Mouse (Mus musculus) kidney, embryonic 14.5 days (tissue): ENCODE measurements around the gene Klk4. TPM values are rescaled to one million over a fixed set of nuclear protein-coding genes. Genes with fewer than 3 reads are reported as not detected.
A peak's percentile ranks its signal among the peaks of the same experiment; 100 is the strongest.

Experiments
- ATAC-seq: fragments of 200-750 bp; cut with Nextera tagmentation; 2 replicates; pipeline ENCODE4 v1.8.0; 2017; ENCODE audit warnings: moderate number of reproducible peaks, mild to moderate bottlenecking, moderate TSS enrichment, moderate library complexity; ENCODE audit not compliant: low FRiP score, low TSS enrichment
- H3K27ac ChIP-seq: fragments of 300-500 bp; sonication (generic); 2 replicates; pipeline ENCODE4 v1.5.1; 2014; ENCODE audit warnings: low read depth, mild to moderate bottlenecking, low read length, moderate library complexity, mixed read lengths
- H3K27me3 ChIP-seq: fragments of 300-500 bp; sonication (generic); 2 replicates; pipeline ENCODE4 v1.6.1; 2014; ENCODE audit warnings: mild to moderate bottlenecking, low read length; ENCODE audit not compliant: control insufficient read depth, insufficient read depth
- H3K36me3 ChIP-seq: fragments of 300-500 bp; sonication (generic); 2 replicates; pipeline ENCODE4 v1.6.1; 2014; ENCODE audit warnings: low read length, mixed read lengths; ENCODE audit not compliant: control insufficient read depth, insufficient read depth
- H3K4me1 ChIP-seq: fragments of 300-500 bp; sonication (generic); 2 replicates; pipeline ENCODE4 v1.6.1; 2014; ENCODE audit warnings: low read length, mixed read lengths; ENCODE audit not compliant: control insufficient read depth, insufficient read depth
- H3K4me2 ChIP-seq: fragments of 300-500 bp; sonication (generic); replicated peaks from 2 replicates; pipeline ENCODE4 v1.6.1; 2014; ENCODE audit warnings: low read depth, mild to moderate bottlenecking, low read length
- H3K4me3 ChIP-seq: fragments of 300-500 bp; sonication (generic); 2 replicates; pipeline ENCODE4 v1.5.1; 2014; ENCODE audit warnings: mild to moderate bottlenecking, low read length
- H3K9ac ChIP-seq: fragments of 300-500 bp; sonication (generic); 2 replicates; pipeline ENCODE4 v1.6.1; 2014; ENCODE audit warnings: low read depth, mild to moderate bottlenecking, low read length, moderate library complexity
- H3K9me3 ChIP-seq: fragments of 300-500 bp; sonication (generic); 2 replicates; pipeline ENCODE4 v1.6.1; 2016; ENCODE audit warnings: low read length; ENCODE audit not compliant: control insufficient read depth
- WGBS: fragments of 180-500 bp; shearing (Covaris S2); extraction: QIAGEN DNeasy Blood & Tissue Kit; methylation state at CpG from one replicate; pipeline ENCODE4 v1.1.7; 2014; 5-methylcytosine and 5-hydroxymethylcytosine counted together
- polyA plus RNA-seq: library from polyadenylated mRNA; unstranded; fragments of >200 nt; fragmentation: Nextera tagmentation; extraction: Ambion mirVana; gene quantifications from 2 replicates; pipeline ENCODE4 v1.2.1, GENCODE M21; 2014

The Klk4 gene
- polyA plus RNA-seq = 0.28 TPM in 1 of 2 replicates, not detected in the other

DNA sequence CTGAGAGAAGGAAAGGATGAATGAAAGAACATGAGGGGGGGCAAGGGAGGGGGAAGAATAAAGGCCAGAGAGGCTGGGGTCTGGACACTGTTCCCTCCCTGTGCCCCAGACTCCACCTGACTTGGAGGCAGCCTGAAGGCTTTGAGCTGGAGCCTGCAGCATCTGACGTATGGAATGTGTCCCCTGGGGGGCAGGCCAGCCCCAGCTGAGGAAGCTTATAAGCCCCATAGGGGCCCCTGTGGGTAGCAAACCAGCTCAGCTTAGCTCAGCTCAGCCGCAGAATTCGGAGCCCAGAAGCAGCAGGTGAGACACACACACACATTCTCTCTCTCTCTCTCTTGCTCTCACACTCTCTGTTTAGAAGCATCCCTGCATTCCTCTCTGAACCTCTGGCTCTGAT is at the start of gene Klk4:
Klk4 (plus strand) TSS at position 249 of the 400 bp plus-strand sequence.
- no peak for ATAC-seq
- Histone ChIP-seq H3K9ac (no peak within 1 kb of the TSS), H3K36me3 (no peaks in the 10 kb centered on the region), H3K4me1 (no peaks in the 10 kb centered on the region), H3K4me3 (no peak within 1 kb of the TSS), H3K9me3 (no peaks in the 10 kb centered on the region), H3K27me3 (no peaks in the 10 kb centered on the region), H3K27ac (no peak within 1 kb of the TSS), H3K4me2 (no peak within 1 kb of the TSS)
- WGBS = 9% methylated on average over 3 of the region's 3 CpGs

DNA sequence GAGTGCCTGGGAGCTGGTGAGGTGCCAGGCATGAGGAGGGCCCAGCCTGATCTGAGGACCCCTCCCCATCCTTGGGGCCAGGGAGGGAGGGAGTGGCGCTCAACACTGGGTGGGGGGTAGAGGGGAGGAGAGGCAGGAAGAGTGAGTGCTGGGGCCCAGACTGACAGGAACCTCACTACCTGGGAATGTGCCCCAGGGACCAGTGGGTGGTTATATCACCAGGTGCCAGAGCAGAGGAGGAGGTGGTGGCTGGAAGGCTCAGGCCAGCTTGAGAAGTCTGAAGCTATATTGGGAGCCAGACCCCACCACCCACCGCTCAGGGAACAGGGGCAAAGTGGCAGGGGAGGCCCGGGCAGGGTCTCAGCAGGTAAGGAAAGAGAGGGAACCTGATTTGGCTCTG is 39.3 kb upstream of the Klk4 start, which contains the start of gene Klk5:
Klk5 (plus strand) TSS at position 271 of the 400 bp plus-strand sequence.
- no peak for ATAC-seq
- no peaks in the 10 kb centered on the region for H3K4me1 ChIP-seq
- H3K4me3 ChIP-seq = no peak within 1 kb of the TSS
- no peaks in the 10 kb centered on the region for H3K36me3 ChIP-seq
- H3K27me3 ChIP-seq = no peaks in the 10 kb centered on the region
- WGBS = 67% methylated on average over 3 of the region's 3 CpGs
- H3K9me3 ChIP-seq = no peaks in the 10 kb centered on the region
- H3K9ac ChIP-seq = no peak within 1 kb of the TSS
- H3K27ac ChIP-seq = no peak within 1 kb of the TSS
- no peak within 1 kb of the TSS for H3K4me2 ChIP-seq

DNA sequence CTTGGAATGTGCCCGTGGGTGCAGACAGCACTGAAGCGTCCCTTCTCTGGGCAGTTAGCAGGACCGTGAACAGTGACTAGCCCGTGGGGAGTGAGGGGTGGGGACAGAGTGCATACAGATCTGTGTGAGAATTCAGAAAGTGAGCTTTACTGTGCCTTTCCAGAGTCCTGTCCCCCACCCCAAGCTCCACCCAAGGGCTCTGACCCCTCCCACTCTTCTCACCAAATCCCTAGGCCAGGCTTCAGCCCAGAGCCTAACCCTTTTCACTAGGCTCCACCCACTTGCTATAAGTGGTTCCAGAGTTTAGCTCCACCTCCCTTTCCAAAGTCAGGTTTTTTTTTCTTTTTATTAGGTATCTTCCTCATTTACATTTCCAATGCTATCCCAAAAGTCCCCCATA is 37.2 kb upstream of the Klk4 start:
- Histone ChIP-seq H3K4me2 (no peak overlapping the region), H3K4me1 (no peaks in the 10 kb centered on the region), H3K36me3 (no peaks in the 10 kb centered on the region), H3K4me3 (no peak overlapping the region), H3K27me3 (no peaks in the 10 kb centered on the region), H3K9me3 (no peaks in the 10 kb centered on the region), H3K27ac (no peak overlapping the region), H3K9ac (no peak overlapping the region)
- ATAC-seq = no peak
- WGBS = 94% methylated on average over 4 of the region's 4 CpGs

- H3K27me3 ChIP-seq = no peaks in the 10 kb centered on the region
- 90% methylated on average over 6 of the region's 6 CpGs for WGBS
- no peaks in the 10 kb centered on the region for H3K4me1 ChIP-seq
- no peak overlapping the region for H3K9ac ChIP-seq
- no peak overlapping the region for H3K4me3 ChIP-seq
- no peak overlapping the region for H3K27ac ChIP-seq
- H3K4me2 ChIP-seq = no peak overlapping the region
- H3K9me3 ChIP-seq = no peaks in the 10 kb centered on the region
- no peaks in the 10 kb centered on the region for H3K36me3 ChIP-seq
- ATAC-seq = no peak
Observed at GRCm38 (mm10) chr7:43851616-43852015, 29.3 kb upstream of the Klk4 start.

DNA sequence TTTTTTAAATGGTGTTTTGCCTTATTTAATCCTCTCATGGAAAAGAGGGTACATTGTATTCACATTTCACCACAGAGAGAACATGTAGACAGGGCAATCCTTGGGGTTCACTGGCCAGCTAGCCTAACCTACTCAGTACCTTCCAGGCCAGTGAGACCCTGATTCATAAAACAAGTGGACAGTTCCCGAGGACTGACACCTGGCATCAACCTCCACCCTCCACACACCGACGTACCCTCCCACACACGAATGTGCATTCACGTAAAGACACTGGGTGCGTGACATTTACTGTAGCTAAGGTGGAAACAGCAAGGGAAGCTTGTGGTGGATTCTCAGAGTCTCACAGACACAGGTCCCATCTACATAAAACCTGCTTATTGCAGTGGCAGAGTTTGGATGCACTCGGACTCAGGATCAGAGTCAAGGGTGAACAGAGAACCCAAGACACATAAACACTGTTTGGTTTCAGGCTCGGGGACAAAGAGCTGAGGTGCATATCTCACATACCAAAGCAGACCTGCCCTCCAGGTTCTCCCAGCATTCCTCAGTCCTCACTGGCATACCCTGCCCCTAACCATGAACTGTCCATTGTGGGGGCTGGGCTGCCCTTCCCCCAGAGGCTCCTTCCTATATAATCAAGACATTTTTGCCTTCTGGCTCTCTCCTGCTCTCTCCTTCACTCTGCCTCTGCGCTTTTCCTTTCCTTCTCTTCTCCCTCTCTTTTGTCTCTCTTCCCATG is 26.1 kb upstream of the Klk4 start:
- no peak overlapping the region for H3K4me3 ChIP-seq
- no peaks in the 10 kb centered on the region for H3K9me3 ChIP-seq
- 49% methylated on average over 9 of the region's 9 CpGs for WGBS
- no peak for ATAC-seq
- H3K4me2 ChIP-seq = no peak overlapping the region
- no peaks in the 10 kb centered on the region for H3K4me1 ChIP-seq
- no peak overlapping the region for H3K9ac ChIP-seq
- no peak overlapping the region for H3K27ac ChIP-seq
- H3K27me3 ChIP-seq = no peaks in the 10 kb centered on the region
- no peaks in the 10 kb centered on the region for H3K36me3 ChIP-seq

DNA sequence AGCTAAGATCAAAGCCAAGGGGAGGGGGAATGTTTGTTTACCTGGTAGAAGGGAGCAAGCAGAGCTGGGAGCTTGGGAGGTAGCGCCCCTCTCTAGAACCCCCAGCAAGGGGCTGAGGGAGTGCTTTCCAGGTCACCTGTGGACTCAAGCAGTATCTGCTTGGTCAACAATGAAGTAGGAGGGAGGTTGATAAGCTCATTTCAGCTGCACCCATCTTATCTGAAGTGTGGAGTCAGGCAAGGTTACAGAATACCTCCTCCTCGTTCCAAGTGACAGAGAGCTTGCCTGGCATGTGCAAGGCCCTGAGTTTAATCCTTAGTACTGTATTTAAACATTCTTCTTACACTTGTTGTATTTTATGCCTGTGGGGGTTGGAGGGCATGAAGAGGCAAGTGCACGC is 25.3 kb upstream of the Klk4 start:
- no peak for ATAC-seq
- Histone ChIP-seq H3K4me1 (no peaks in the 10 kb centered on the region), H3K9ac (no peak overlapping the region), H3K27me3 (no peaks in the 10 kb centered on the region), H3K4me3 (no peak overlapping the region), H3K36me3 (no peaks in the 10 kb centered on the region), H3K4me2 (no peak overlapping the region), H3K27ac (no peak overlapping the region), H3K9me3 (no peaks in the 10 kb centered on the region)
- 72% methylated on average over 3 of the region's 3 CpGs for WGBS

DNA sequence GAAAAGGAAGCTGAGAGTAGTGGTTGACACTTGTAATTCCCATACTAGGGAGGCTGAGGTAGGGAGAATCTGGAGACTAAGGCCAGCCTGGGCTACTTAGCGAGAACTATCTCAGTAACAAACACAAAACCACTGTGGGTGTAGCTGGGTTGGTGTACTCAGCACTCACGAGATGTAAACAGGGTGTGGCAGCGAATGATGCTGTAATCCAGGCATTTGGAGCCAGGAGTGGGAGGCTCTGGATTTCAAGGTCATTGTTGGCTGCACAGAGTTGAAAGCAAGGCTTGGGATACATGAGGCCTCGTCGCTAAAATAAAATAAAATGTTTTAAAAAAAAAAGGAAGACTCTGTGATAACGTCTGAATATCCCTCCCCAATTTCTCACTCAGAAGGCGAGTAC is 24.7 kb upstream of the Klk4 start:
- WGBS = 77% methylated on average over 7 of the region's 7 CpGs
- H3K9ac ChIP-seq = no peak overlapping the region
- H3K36me3 ChIP-seq = no peaks in the 10 kb centered on the region
- H3K27me3 ChIP-seq = no peaks in the 10 kb centered on the region
- no peak for ATAC-seq
- H3K4me3 ChIP-seq = no peak overlapping the region
- no peak overlapping the region for H3K4me2 ChIP-seq
- H3K4me1 ChIP-seq = no peaks in the 10 kb centered on the region
- H3K9me3 ChIP-seq = no peaks in the 10 kb centered on the region
- no peak overlapping the region for H3K27ac ChIP-seq

DNA sequence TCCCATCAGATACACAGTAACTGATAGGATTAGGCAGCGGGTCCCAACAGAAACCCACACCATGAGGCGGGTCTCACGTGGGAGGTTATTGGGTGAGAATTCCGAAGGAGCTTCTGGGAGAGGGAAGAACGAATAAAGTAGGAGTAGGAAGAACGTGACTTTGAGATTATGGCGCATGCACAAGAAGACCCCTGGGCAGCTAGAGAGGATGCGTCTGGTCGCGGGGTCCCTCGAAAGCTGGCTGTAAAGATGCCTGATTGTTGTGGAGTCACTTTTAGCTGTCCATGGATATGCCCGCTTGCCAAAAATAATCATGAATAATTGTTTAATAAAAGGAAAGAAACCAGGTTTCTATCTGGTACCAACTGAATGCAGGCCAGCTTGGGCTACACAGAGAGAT is 23.5 kb upstream of the Klk4 start:
- ATAC-seq = no peak
- Histone ChIP-seq H3K9ac (no peak overlapping the region), H3K9me3 (no peaks in the 10 kb centered on the region), H3K4me3 (no peak overlapping the region), H3K4me2 (no peak overlapping the region), H3K27ac (no peak overlapping the region), H3K36me3 (no peaks in the 10 kb centered on the region), H3K4me1 (no peaks in the 10 kb centered on the region), H3K27me3 (no peaks in the 10 kb centered on the region)
- WGBS = 91% methylated on average over 12 of the region's 12 CpGs

DNA sequence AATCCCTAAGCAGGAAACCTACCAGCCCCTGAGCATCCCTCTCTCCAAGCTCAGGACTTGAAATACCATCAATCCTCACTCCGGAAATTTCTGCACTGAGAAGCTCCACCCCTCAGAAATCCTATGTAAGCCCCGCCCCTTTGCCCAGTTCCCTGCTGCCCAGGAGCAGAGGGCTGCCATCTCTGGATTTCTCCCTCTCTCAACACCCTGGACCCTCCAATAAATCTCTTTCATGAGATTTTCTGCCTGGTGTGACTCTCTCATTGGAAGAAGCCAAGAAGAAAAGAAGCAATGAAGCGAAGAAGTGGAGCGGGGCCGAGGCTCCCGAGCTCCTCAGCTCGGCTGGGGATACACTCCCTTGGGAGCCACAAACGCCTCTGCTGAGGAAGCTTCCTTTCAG is 20.5 kb upstream of the Klk4 start:
- Histone ChIP-seq H3K4me2 (no peak overlapping the region), H3K9me3 (no peaks in the 10 kb centered on the region), H3K27ac (no peak overlapping the region), H3K36me3 (no peaks in the 10 kb centered on the region), H3K4me1 (no peaks in the 10 kb centered on the region), H3K4me3 (no peak overlapping the region), H3K27me3 (no peaks in the 10 kb centered on the region), H3K9ac (no peak overlapping the region)
- WGBS = 55% methylated on average over 8 of the region's 8 CpGs
- peak; percentile 25; the same call in 1 of the 2 replicates for ATAC-seq
